Mouse (Mus musculus) bone marrow macrophage, adult 2 months (primary cell): ENCODE measurements around the gene Cd34.

ENCODE experiments used
- CTCF ChIP-seq: IDR thresholded peaks from 2 replicates; pipeline ENCODE4 v1.5.1; 2012; ENCODE audit warnings: low read depth, mild to moderate bottlenecking, low read length, moderate library complexity
- POLR2A ChIP-seq: IDR thresholded peaks from 2 replicates; pipeline ENCODE4 v1.6.1; 2012; ENCODE audit warnings: mild to moderate bottlenecking, low read depth, low read length, borderline replicate concordance

- no peak for TF ChIP-seq POLR2A
- no peak for TF ChIP-seq CTCF
These were observed 7.8 kb downstream of the Cd34 start for GRCm38 (mm10) chr1:194946467-194946866.
